Mouse (Mus musculus): ENCODE measurements around the gene Alkbh4.
A peak's percentile ranks its signal among the peaks of the same experiment; 100 is the strongest.
"Not testable (repeated sequence)": the region's sequence is repeated elsewhere in the genome, so short reads cannot be mapped to it uniquely, and the experiment has no call there.

The Alkbh4 gene

GRCm38 (mm10) chr5:136143161-136143755, 7.3 kb downstream of the Alkbh4 start:
- no peak for DNase-seq (ENCODE audit: low spot score)

GRCm38 (mm10) chr5:136144606-136145430, 8.9 kb downstream of the Alkbh4 start:
- no peak for DNase-seq (ENCODE audit: low spot score)

- no peak for DNase-seq (ENCODE audit: low spot score)
Observed at GRCm38 (mm10) chr5:136146936-136147335, 11.0 kb downstream of the Alkbh4 start.

GRCm38 (mm10) chr5:136147704-136148103, 11.8 kb downstream of the Alkbh4 start:
- no peak for DNase-seq (ENCODE audit: low spot score)

GRCm38 (mm10) chr5:136149134-136149576, 13.2 kb downstream of the Alkbh4 start:
- DNase-seq (ENCODE audit: low spot score): peak; percentile 22

GRCm38 (mm10) chr5:136152365-136152764, 16.4 kb downstream of the Alkbh4 start:
- DNase-seq (ENCODE audit: low spot score): no peak

GRCm38 (mm10) chr5:136155399-136155798, 19.5 kb downstream of the Alkbh4 start:
- DNase-seq (ENCODE audit: low spot score): no peak

- DNase-seq (ENCODE audit: low spot score): not testable (repeated sequence)
Observed at GRCm38 (mm10) chr5:136160084-136160483, 24.1 kb downstream of the Alkbh4 start.

- DNase-seq (ENCODE audit: low spot score): no peak
Observed at GRCm38 (mm10) chr5:136163807-136164474, 28.0 kb downstream of the Alkbh4 start.

GRCm38 (mm10) chr5:136165246-136165645, 29.3 kb downstream of the Alkbh4 start:
- no peak for DNase-seq (ENCODE audit: low spot score)

GRCm38 (mm10) chr5:136167296-136167695, 31.4 kb downstream of the Alkbh4 start:
- no peak for DNase-seq (ENCODE audit: low spot score)

GRCm38 (mm10) chr5:136168071-136168470, 32.1 kb downstream of the Alkbh4 start:
- no peak for DNase-seq (ENCODE audit: low spot score)

- peak; percentile 36 for DNase-seq (ENCODE audit: low spot score)
Observed at GRCm38 (mm10) chr5:136169626-136170511, 33.9 kb downstream of the Alkbh4 start.

GRCm38 (mm10) chr5:136170512-136171362, 34.8 kb downstream of the Alkbh4 start, which contains the start of gene Orai2:
TSS of gene Orai2 (minus strand) at chr5:136170713.
- DNase-seq (ENCODE audit: low spot score): peak; percentile 66

- DNase-seq (ENCODE audit: low spot score): no peak
Observed at GRCm38 (mm10) chr5:136171363-136172341, 35.7 kb downstream of the Alkbh4 start.

- DNase-seq (ENCODE audit: low spot score): no peak
Observed at GRCm38 (mm10) chr5:136172939-136173338, 37.0 kb downstream of the Alkbh4 start.

GRCm38 (mm10) chr5:136173606-136174463, 37.9 kb downstream of the Alkbh4 start:
- no peak for DNase-seq (ENCODE audit: low spot score)

GRCm38 (mm10) chr5:136179594-136179993, 43.6 kb downstream of the Alkbh4 start:
- no peak for DNase-seq (ENCODE audit: low spot score)

GRCm38 (mm10) chr5:136181197-136181596, 45.3 kb downstream of the Alkbh4 start:
- no peak for DNase-seq (ENCODE audit: low spot score)

Data from spleen, adult 12 weeks (tissue).